Comparison of ENCODE assay signal across 10 mouse cellular contexts in genomic region chr9:84408260-84409203, GRCm38 (mm10).
DNase-seq lines count a peak whose midpoint lies in the region; ATAC-seq lines count a peak whose summit lies in the region.
"Had no signal": no experiment of that assay in that cellular context is flagged by ENCODE, and none has a peak within 500 bp of the region (broad histone marks: within the 10 kb centered on the region; RNA-seq: fewer than 3 reads in every experiment).

No protein-coding gene starts in this region.

- DNase-seq in midbrain, embryonic 11.5 days (ENCODE audit: low spot score, missing footprints): no peak
- DNase-seq in cerebellum, postnatal 36 days: peak; percentile 45 to 62
- peak; percentile 13 for DNase-seq in telencephalon, adult 2 months (ENCODE audit: low read depth, low spot score)
- no peak for DNase-seq in adrenal gland, adult 18-20 months (ENCODE audit: low spot score in 2 of 2)
- DNase-seq in spleen, adult 12 weeks (ENCODE audit: low spot score): no peak
- DNase-seq: gastrocnemius, adult 2 months; kidney, adult 2 months; lung, embryonic 14.5 days had no signal

- no peak overlapping the region for H3K9ac ChIP-seq in midbrain, embryonic 12.5 days (replicated peaks)
- H3K9ac ChIP-seq in midbrain, embryonic 11.5 days (ENCODE audit: low read length): no peak overlapping the region
- H3K9ac ChIP-seq in hindbrain, embryonic 13.5 days: no peak overlapping the region
- H3K9ac ChIP-seq: lung, embryonic 14.5 days had no signal

- no peak overlapping the region for H3K27ac ChIP-seq in midbrain, embryonic 12.5 days (replicated peaks)
- H3K27ac ChIP-seq in midbrain, embryonic 11.5 days (ENCODE audit: low read depth, low read length): no peak overlapping the region
- 0 out of 2 replicates have a peak overlapping the region, but pooled peaks have one; percentile 42 for H3K27ac ChIP-seq in hindbrain, embryonic 13.5 days
- H3K27ac ChIP-seq: gastrocnemius, adult 2 months had no signal

- no peaks in the 10 kb centered on the region for H3K9me3 ChIP-seq in midbrain, embryonic 12.5 days
- no peaks in the 10 kb centered on the region for H3K9me3 ChIP-seq in midbrain, embryonic 11.5 days (ENCODE audit: control insufficient read depth, low read length)
- H3K9me3 ChIP-seq in hindbrain, embryonic 13.5 days: no peaks in the 10 kb centered on the region

- 69% methylated on average over 10 of the region's 10 CpGs for WGBS in midbrain, embryonic 12.5 days
- WGBS in midbrain, embryonic 11.5 days: 69% methylated on average over 10 of the region's 10 CpGs
- WGBS in hindbrain, embryonic 13.5 days: 57% methylated on average over 10 of the region's 10 CpGs

- H3K27me3 ChIP-seq in midbrain, embryonic 12.5 days: no peaks in the 10 kb centered on the region
- no peaks in the 10 kb centered on the region for H3K27me3 ChIP-seq in midbrain, embryonic 11.5 days (ENCODE audit: control insufficient read depth, insufficient read depth, low read length)
- H3K27me3 ChIP-seq in hindbrain, embryonic 13.5 days: no peaks in the 10 kb centered on the region

- no peaks in the 10 kb centered on the region for H3K4me1 ChIP-seq in midbrain, embryonic 12.5 days
- H3K4me1 ChIP-seq in midbrain, embryonic 11.5 days (ENCODE audit: control insufficient read depth, insufficient read depth, low read length): no peaks in the 10 kb centered on the region
- peaks cover 4% of the 10 kb centered on the region; the same call in 1 of the 2 replicates for H3K4me1 ChIP-seq in hindbrain, embryonic 13.5 days (replicated peaks)

- no peak overlapping the region for H3K4me3 ChIP-seq in midbrain, embryonic 12.5 days
- no peak overlapping the region for H3K4me3 ChIP-seq in midbrain, embryonic 11.5 days (ENCODE audit: low read depth, low read length)
- no peak overlapping the region for H3K4me3 ChIP-seq in hindbrain, embryonic 13.5 days
- H3K4me3 ChIP-seq: gastrocnemius, adult 2 months had no signal

- ATAC-seq in midbrain, embryonic 12.5 days (ENCODE audit: low FRiP score, low read depth): 0 out of 2 replicates have a peak, but pooled peaks have one; percentile 52
- no peak for ATAC-seq in midbrain, embryonic 11.5 days (ENCODE audit: low FRiP score)
- peak; percentile 78 for ATAC-seq in hindbrain, embryonic 13.5 days (ENCODE audit: low FRiP score)

- H3K4me2 ChIP-seq in midbrain, embryonic 12.5 days (replicated peaks): no peak overlapping the region
- H3K4me2 ChIP-seq in midbrain, embryonic 11.5 days: no peak overlapping the region
- no peak overlapping the region for H3K4me2 ChIP-seq in hindbrain, embryonic 13.5 days
- H3K4me2 ChIP-seq: lung, embryonic 14.5 days had no signal

- no peaks in the 10 kb centered on the region for H3K36me3 ChIP-seq in midbrain, embryonic 12.5 days
- H3K36me3 ChIP-seq in midbrain, embryonic 11.5 days (ENCODE audit: control insufficient read depth, insufficient read depth, low read length): no peaks in the 10 kb centered on the region
- no peaks in the 10 kb centered on the region for H3K36me3 ChIP-seq in hindbrain, embryonic 13.5 days

Comparison
In these comparisons a context has a peak if more than half of its experiments do, and no peak if none do; other contexts are left out.
1. DNase-seq: peak in cerebellum, postnatal 36 days (2 of 2) and telencephalon, adult 2 months (single experiment); none in midbrain, embryonic 11.5 days (single experiment), adrenal gland, adult 18-20 months (0 of 2) and spleen, adult 12 weeks (single experiment).